Comparison of ENCODE assay signal across 26 mouse cellular contexts in genomic region chr9:47745716-47746115, GRCm38 (mm10).
DNase-seq lines count a peak whose midpoint lies in the region; ATAC-seq and TF ChIP-seq lines count a peak whose summit lies in the region.
"Had no signal": no experiment of that assay in that cellular context is flagged by ENCODE, and none has a peak within 500 bp of the region (broad histone marks: within the 10 kb centered on the region; RNA-seq: fewer than 3 reads in every experiment).

No protein-coding gene starts in this region.

- WGBS in cerebellum, adult 2 months: 23% methylated on average over 7 of the region's 7 CpGs
- WGBS in kidney, embryonic 15.5 days: 80% methylated on average over 7 of the region's 7 CpGs
- 69% methylated on average over 7 of the region's 7 CpGs for WGBS in macrophage (ENCODE audit: missing documents)

- no peak overlapping the region for H3K27ac ChIP-seq in cerebellum, adult 2 months (ENCODE audit: insufficient read depth, low read length)
- no peak overlapping the region for H3K27ac ChIP-seq in kidney, embryonic 15.5 days
- H3K27ac ChIP-seq in macrophage: peak overlapping the region; percentile 68
- H3K27ac ChIP-seq: embryonic facial prominence, embryonic 12.5 days; heart, embryonic 10.5 days; hindbrain, embryonic 14.5 days; limb, embryonic 13.5 days; liver, embryonic 12.5 days; midbrain, embryonic 12.5 days; stomach, postnatal 0 days had no signal

- no peak for TF ChIP-seq CTCF in cerebellum, adult 2 months (IDR thresholded peaks at IDR 0.05; ENCODE audit: borderline replicate concordance, insufficient read depth, low read depth, low read length)

- no peak for ATAC-seq in kidney, embryonic 15.5 days (replicated peaks; ENCODE audit: low FRiP score)
- ATAC-seq: activated CD4-positive, CD25-positive, alpha-beta regulatory T cell, adult 4 months; inflammation-experienced regulatory T-cells, adult 6 months; liver, embryonic 12.5 days had no signal

- peak; percentile 46 to 69 for DNase-seq in cerebellum, adult 2 months
- no peak for DNase-seq in cerebellum, adult 11-12 months
- DNase-seq in kidney, adult 11 months: peak; percentile 4
- peak; percentile 4 for DNase-seq in 416B (ENCODE audit: low read depth)
- DNase-seq in thymus, postnatal 36 days: no peak
- DNase-seq: adrenal gland, postnatal 10 days; B cell, adult 2 months; heart, postnatal 4 days; kidney, postnatal 10 days; lung, adult 2 months; lung, postnatal 14 days; right cerebral cortex, postnatal 14 days; thymus, adult 2 months had no signal

- H3K9ac ChIP-seq in kidney, embryonic 15.5 days: no peak overlapping the region
- H3K9ac ChIP-seq: embryonic facial prominence, embryonic 12.5 days; hindbrain, embryonic 14.5 days; limb, embryonic 13.5 days; liver, embryonic 12.5 days; midbrain, embryonic 12.5 days had no signal

- no peak overlapping the region for H3K4me2 ChIP-seq in kidney, embryonic 15.5 days
- H3K4me2 ChIP-seq: embryonic facial prominence, embryonic 12.5 days; hindbrain, embryonic 14.5 days; limb, embryonic 13.5 days; liver, embryonic 12.5 days; midbrain, embryonic 12.5 days had no signal

- no peak for TF ChIP-seq POLR2A in cerebellum, adult 2 months (IDR thresholded peaks at IDR 0.05; ENCODE audit: borderline replicate concordance, insufficient read depth, low read length)

- peaks cover 32% of the 10 kb centered on the region for H3K4me1 ChIP-seq in cerebellum, adult 2 months (ENCODE audit: control insufficient read depth, insufficient read depth, low read length)
- H3K4me1 ChIP-seq in kidney, embryonic 15.5 days: 0 out of 2 replicates have a peak, but pooled peaks cover 10% of the 10 kb centered on the region
- H3K4me1 ChIP-seq: embryonic facial prominence, embryonic 12.5 days; limb, embryonic 13.5 days; liver, embryonic 12.5 days had no signal

- H3K27me3 ChIP-seq in cerebellum, adult 2 months (ENCODE audit: control insufficient read depth, insufficient read depth, low read length): no peaks in the 10 kb centered on the region
- H3K27me3 ChIP-seq in kidney, embryonic 15.5 days: no peaks in the 10 kb centered on the region
- H3K27me3 ChIP-seq: CH12.LX; embryonic facial prominence, embryonic 12.5 days; limb, embryonic 13.5 days; liver, embryonic 12.5 days; midbrain, embryonic 12.5 days had no signal

- H3K79me2 ChIP-seq in macrophage (ENCODE audit: inconsistent target): no peaks in the 10 kb centered on the region; the same call in 1 of the 2 replicates

- no peaks in the 10 kb centered on the region for H3K9me3 ChIP-seq in kidney, embryonic 15.5 days (replicated peaks)
- H3K9me3 ChIP-seq: embryonic facial prominence, embryonic 12.5 days; G1E; heart, embryonic 10.5 days; limb, embryonic 13.5 days; liver, embryonic 12.5 days; midbrain, embryonic 12.5 days had no signal

- no peak overlapping the region for H3K4me3 ChIP-seq in cerebellum, adult 2 months (replicated peaks; ENCODE audit: insufficient read depth, low read depth, low read length)
- no peak overlapping the region for H3K4me3 ChIP-seq in kidney, embryonic 15.5 days (replicated peaks)
- no peak overlapping the region for H3K4me3 ChIP-seq in macrophage (ENCODE audit: inconsistent target)
- H3K4me3 ChIP-seq: embryonic facial prominence, embryonic 12.5 days; heart, embryonic 10.5 days; limb, embryonic 13.5 days; liver, embryonic 12.5 days; midbrain, embryonic 12.5 days had no signal

- no peaks in the 10 kb centered on the region for H3K36me3 ChIP-seq in kidney, embryonic 15.5 days
- no peaks in the 10 kb centered on the region for H3K36me3 ChIP-seq in macrophage (ENCODE audit: inconsistent target)
- H3K36me3 ChIP-seq: embryonic facial prominence, embryonic 12.5 days; G1E; heart, embryonic 10.5 days; limb, embryonic 13.5 days; liver, embryonic 12.5 days; midbrain, embryonic 12.5 days had no signal

Comparison
In these comparisons a context has a peak if more than half of its experiments do, and no peak if none do; other contexts are left out.
1. DNase-seq: peak in cerebellum, adult 2 months (2 of 2), kidney, adult 11 months (single experiment) and 416B (single experiment); none in cerebellum, adult 11-12 months (single experiment) and thymus, postnatal 36 days (0 of 2).